Mouse (Mus musculus): ENCODE measurements at regions not wholly inside any gene's neighbourhood (a gene's known extent, or its start where the extent isn't known, plus 50 kb on each side); places are given as distances from the start of the nearest gene placed in this dataset.

GRCm38 (mm10) chr2:178927038-178927660, 496.8 kb downstream of the Cdh26 start:
- DNase-seq (ENCODE audit: low read depth, low spot score) = no peak

- DNase-seq (ENCODE audit: low read depth, low spot score) = no peak
Observed at GRCm38 (mm10) chr2:178929033-178929432, 498.7 kb downstream of the Cdh26 start.

DNA sequence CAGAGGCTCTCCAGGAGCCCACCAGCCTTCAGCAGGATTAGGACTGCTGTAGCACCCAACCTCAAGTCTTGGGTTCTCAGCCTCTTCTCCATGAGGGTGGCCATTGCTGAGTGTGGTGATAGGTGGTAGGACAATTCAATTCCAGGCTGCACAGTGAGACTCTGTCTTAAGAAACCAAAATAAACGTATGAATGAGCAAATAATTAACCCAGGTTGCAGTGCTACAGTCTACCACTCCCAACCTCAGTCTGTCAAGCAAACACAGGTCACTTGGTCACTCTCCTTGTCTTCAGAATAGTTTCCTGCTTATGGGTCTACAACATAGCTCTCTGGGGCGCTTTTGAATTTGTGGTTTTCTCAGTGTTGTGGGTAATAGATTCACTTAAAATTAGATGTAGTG, 499.8 kb downstream of the Cdh26 start:
- no peak for DNase-seq (ENCODE audit: low read depth, low spot score)

DNA sequence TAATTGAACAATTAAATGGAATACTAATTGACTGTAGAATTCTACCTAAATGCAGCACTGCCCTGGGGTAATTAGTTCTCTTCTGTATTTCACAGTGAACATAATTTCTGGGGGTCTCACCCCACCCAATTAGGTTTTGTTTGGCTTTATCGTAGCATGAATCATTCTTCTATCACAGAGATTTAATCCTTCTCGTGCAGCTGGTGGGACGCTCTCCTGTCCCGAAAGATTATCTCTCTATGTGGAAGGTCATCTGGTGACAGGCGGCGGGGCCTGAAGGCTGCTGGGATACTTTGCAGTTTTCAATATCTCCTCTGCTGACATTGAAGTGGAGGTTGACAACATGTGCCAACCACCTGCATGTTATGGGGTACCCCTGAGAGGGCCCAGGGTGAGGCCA, 493.8 kb upstream of the Cdh4 start:
- DNase-seq (ENCODE audit: low read depth, low spot score) = no peak

DNA sequence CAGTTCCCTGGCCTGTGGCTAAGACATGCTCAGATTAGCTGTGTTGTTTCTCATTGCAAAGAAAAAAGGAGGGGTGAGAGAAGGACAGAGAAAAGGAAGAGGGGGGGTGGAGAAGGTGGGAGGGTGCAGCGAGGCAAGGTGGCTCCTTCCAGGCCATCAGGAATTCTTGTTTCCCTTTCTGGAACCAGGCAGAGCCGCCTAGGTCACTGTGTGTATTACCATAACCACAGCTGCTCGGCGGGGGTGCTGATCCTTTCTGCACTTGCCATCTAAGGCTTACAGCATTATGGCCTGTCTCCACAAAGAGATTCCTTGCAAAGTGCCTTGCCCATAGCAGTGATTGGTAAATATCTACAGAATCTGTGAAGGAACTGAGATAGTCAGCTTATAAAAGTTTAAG, 493.1 kb upstream of the Cdh4 start:
- no peak for DNase-seq (ENCODE audit: low read depth, low spot score)

- DNase-seq (ENCODE audit: low read depth, low spot score) = no peak
Observed at GRCm38 (mm10) chr2:178950304-178950703, 491.9 kb upstream of the Cdh4 start.

- no peak for DNase-seq (ENCODE audit: low read depth, low spot score)
Observed at GRCm38 (mm10) chr2:178954420-178955067, 487.7 kb upstream of the Cdh4 start.

DNA sequence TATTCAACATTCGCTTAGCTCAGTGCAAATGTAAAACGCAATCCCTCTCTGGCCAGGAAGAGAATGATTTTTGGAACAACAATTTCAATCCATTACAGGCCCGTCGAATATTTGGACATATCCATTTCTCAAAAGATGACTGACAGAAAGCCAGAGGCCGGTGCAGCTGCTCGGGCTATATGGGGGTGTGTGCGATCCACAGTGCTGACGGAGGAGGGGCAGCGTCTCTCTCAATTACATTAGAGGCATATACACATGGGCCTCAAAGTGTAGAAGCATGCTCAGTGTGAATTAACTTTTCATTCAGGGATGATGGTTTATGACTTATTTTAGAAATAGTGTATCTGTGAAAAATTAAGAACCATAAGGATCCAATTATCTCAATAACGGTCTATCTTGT, 483.4 kb upstream of the Cdh4 start:
- DNase-seq (ENCODE audit: low read depth, low spot score) = no peak

GRCm38 (mm10) chr2:178959603-178960002, 482.6 kb upstream of the Cdh4 start:
- no peak for DNase-seq (ENCODE audit: low read depth, low spot score)

GRCm38 (mm10) chr2:178967584-178968365, 474.5 kb upstream of the Cdh4 start:
- DNase-seq (ENCODE audit: low read depth, low spot score) = no peak

GRCm38 (mm10) chr2:178969732-178970131, 472.5 kb upstream of the Cdh4 start:
- DNase-seq (ENCODE audit: low read depth, low spot score) = no peak

- no peak for DNase-seq (ENCODE audit: low read depth, low spot score)
Observed at GRCm38 (mm10) chr2:178975366-178975765, 466.9 kb upstream of the Cdh4 start.

GRCm38 (mm10) chr2:178976046-178976445, 466.2 kb upstream of the Cdh4 start:
- DNase-seq (ENCODE audit: low read depth, low spot score) = no peak

DNA sequence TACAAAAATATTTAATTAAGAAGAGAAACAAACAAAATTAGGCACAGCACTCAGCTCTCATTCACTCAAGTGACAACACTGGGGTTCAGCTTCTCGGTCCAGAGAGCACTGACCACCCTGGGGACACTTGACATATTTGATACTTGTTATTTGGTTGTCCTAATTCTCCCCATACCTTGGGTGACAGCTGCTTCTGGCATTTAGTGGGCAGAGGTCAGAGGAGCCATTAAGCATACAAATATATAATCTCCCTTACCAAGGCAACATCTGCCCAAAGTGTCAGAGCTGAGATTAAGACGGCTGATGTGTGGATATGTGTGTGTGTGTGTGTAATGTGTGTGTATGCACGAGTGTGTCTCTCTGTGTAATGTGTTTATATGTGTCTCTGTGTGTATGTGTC, 465.7 kb upstream of the Cdh4 start:
- no peak for DNase-seq (ENCODE audit: low read depth, low spot score)

DNA sequence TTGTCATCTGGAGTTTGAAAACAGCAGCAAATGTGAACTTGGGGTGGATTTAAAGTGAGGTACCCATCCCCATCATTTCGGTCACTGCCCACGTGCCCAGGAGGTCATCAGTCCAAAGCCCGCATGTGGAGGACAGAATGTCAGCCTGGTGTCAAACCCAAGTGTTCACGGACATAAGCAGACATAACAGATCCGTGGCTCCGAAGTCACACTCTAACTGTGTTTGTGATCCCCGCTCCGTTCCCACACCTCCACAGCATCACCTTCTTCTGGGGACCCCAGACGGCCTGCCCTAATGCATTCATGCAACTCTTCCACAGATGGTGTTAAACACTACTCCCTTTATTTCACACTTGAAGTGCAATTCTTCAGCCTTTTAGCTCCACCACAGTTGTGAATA, 462.8 kb upstream of the Cdh4 start:
- no peak for DNase-seq (ENCODE audit: low read depth, low spot score)

GRCm38 (mm10) chr2:178981736-178982502, 460.3 kb upstream of the Cdh4 start:
- DNase-seq (ENCODE audit: low read depth, low spot score) = no peak

DNA sequence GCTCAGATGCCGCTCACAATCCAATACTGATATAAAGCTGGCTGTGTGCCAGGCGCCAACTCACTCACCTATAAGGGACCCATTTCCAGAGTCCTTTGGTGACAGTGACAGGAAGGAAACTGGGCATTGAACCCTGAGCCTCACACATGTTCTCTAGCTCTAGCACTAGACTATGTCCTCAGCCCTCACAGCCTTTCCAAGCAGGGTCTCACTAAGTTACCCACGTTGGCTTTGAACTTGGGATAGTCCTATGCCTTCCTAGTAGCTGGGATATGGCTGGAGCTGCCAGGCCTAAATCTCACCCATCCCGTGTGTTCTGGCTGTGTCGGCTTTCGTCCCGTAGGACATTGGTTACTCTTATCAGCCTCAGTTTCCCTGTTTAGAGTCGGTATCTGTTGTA, 458.4 kb upstream of the Cdh4 start:
- no peak for DNase-seq (ENCODE audit: low read depth, low spot score)

DNA sequence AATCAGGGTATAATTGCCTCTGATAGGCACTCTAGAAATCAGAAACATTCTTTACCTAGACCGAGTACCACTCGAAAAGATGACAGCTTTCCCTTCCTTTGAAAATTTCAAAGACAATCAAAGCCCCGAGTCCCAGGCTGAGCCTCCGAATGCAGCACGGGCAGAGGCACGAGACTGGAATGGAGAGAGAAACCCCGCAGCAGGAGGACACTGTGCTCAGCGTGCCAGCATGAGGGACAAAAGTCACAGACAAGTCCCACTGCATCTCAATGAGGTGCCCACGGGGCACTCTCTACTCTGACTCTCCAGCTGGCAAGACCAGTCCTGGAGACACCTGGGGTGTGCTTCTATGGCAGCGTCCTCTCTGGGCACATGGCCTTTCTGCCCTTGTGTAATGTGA, 454.3 kb upstream of the Cdh4 start:
- no peak for DNase-seq (ENCODE audit: low read depth, low spot score)

DNA sequence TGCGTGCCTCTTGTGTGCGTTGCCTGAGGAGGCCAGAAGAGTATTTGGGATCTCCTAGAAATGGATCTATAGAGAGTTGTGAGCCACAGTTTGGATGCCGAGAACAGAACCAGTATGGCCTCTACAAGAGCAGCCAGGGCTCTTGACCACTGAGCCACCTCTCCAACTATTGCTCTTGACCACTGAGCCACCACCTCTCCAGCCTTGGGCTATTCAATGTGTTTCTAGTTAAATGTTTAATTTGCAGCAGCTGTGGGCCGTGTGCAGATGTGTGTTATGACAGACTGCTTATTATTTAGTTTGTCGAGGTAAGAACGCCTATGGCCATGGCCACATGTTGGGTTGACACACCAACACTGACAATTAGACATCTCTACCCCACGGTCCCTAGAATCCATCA, 452.9 kb upstream of the Cdh4 start:
- no peak for DNase-seq (ENCODE audit: low read depth, low spot score)

DNA sequence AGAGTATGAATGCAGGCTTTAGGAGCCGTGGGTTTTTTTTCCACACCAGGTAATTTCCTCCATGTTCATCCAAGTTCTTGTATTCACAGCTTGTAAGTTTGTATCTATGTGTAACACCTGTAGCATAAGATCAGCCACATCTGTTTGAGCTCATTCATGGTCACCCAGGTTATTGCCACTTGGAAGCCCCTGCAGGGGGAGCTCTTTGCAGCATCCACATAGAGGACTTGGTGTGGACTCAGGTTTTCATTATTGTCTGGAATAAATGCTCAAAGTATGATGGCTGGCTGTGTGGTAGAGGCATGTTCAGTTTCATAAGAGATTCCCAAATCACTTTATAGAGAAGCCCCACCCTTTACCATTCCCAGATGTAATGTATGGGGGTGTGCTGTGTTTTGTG, 452.4 kb upstream of the Cdh4 start:
- no peak for DNase-seq (ENCODE audit: low read depth, low spot score)

GRCm38 (mm10) chr2:178990959-178991358, 451.3 kb upstream of the Cdh4 start:
- DNase-seq (ENCODE audit: low read depth, low spot score) = no peak
